Mouse (Mus musculus) embryonic facial prominence, embryonic 13.5 days (tissue): ENCODE measurements around the gene Mprip. TPM values are rescaled to one million over a fixed set of nuclear protein-coding genes. Genes with fewer than 3 reads are reported as not detected.
"Not testable (repeated sequence)": the region's sequence is repeated elsewhere in the genome, so short reads cannot be mapped to it uniquely, and the experiment has no call there.

Source experiments
- ATAC-seq: fragments of 200-750 bp; cut with Nextera tagmentation; 2 replicates; pipeline ENCODE4 v1.8.0; 2017; ENCODE audit warnings: low read depth; ENCODE audit not compliant: insufficient number of reproducible peaks, insufficient read depth, low FRiP score, low TSS enrichment
- H3K27ac ChIP-seq: fragments of 300-500 bp; sonication (generic); 2 replicates; pipeline ENCODE4 v1.5.1; 2015; ENCODE audit warnings: moderate library complexity, mild to moderate bottlenecking, inconsistent platforms
- H3K27me3 ChIP-seq: fragments of 300-500 bp; sonication (generic); 2 replicates; pipeline ENCODE4 v1.6.1; 2015; ENCODE audit warnings: mild to moderate bottlenecking, inconsistent platforms
- H3K36me3 ChIP-seq: fragments of 300-500 bp; sonication (generic); 2 replicates; pipeline ENCODE4 v1.6.1; 2015; ENCODE audit warnings: mild to moderate bottlenecking, inconsistent platforms
- H3K4me1 ChIP-seq: fragments of 300-500 bp; sonication (generic); 2 replicates; pipeline ENCODE4 v1.6.1; 2015; ENCODE audit warnings: inconsistent platforms
- H3K4me2 ChIP-seq: fragments of 300-500 bp; sonication (generic); 2 replicates; pipeline ENCODE4 v1.6.1; 2015; ENCODE audit warnings: moderate library complexity, mild to moderate bottlenecking, inconsistent platforms
- H3K4me3 ChIP-seq: fragments of 300-500 bp; sonication (generic); 2 replicates; pipeline ENCODE4 v1.5.1; 2015; ENCODE audit warnings: mild to moderate bottlenecking, inconsistent platforms
- H3K9ac ChIP-seq: fragments of 300-500 bp; sonication (generic); 2 replicates; pipeline ENCODE4 v1.6.1; 2015; ENCODE audit warnings: mild to moderate bottlenecking, inconsistent platforms
- H3K9me3 ChIP-seq: fragments of 300-500 bp; sonication (generic); 2 replicates; pipeline ENCODE4 v1.6.1; 2016; ENCODE audit warnings: inconsistent platforms
- WGBS: fragments of 180-500 bp; shearing (Covaris S2); methylation state at CpG from one replicate; pipeline ENCODE4 v1.1.7; 2015; ENCODE audit warnings: mixed read lengths; 5-methylcytosine and 5-hydroxymethylcytosine counted together
- polyA plus RNA-seq: library from polyadenylated mRNA; unstranded; fragments of >200 nt; fragmentation: Nextera tagmentation; extraction: Ambion mirVana; gene quantifications from 2 replicates; pipeline ENCODE4 v1.2.1, GENCODE M21; 2015

Mprip gene
- polyA plus RNA-seq, 1 experiment from 2014 or later, result 40.0 TPM

DNA sequence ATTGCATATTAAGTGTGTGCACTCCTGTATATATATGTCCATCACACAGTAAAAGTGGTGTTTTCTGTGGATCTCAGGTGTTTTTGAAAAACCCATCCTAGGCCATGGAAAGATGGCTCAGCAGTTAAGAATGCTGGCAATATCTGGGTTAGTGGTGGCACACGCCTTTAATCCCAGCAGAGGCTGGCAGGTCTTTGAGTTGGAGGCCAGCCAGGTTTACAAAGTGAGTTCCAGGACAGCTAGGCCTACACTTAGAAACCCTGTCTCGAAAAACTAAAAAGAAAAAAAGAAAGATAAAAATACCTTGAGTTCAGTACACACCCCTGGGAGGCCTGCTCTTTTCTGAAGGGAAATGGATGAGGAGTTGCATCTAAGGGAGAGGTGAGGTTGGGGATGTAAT, 60.3 kb downstream of the Mprip start:
- no peak overlapping the region for H3K27ac ChIP-seq
- 0 out of 2 replicates have a peak, but pooled peaks cover 3% of the 10 kb centered on the region for H3K4me1 ChIP-seq
- H3K4me2 ChIP-seq, result no peak overlapping the region
- no peaks in the 10 kb centered on the region for H3K9me3 ChIP-seq
- WGBS, result 69% methylated on average over 2 of the region's 2 CpGs
- ATAC-seq, result no peak
- H3K27me3 ChIP-seq, result no peaks in the 10 kb centered on the region
- H3K36me3 ChIP-seq, result peaks cover 7% of the 10 kb centered on the region; the same call in 1 of the 2 replicates
- H3K9ac ChIP-seq, result no peak overlapping the region
- H3K4me3 ChIP-seq, result no peak overlapping the region

DNA sequence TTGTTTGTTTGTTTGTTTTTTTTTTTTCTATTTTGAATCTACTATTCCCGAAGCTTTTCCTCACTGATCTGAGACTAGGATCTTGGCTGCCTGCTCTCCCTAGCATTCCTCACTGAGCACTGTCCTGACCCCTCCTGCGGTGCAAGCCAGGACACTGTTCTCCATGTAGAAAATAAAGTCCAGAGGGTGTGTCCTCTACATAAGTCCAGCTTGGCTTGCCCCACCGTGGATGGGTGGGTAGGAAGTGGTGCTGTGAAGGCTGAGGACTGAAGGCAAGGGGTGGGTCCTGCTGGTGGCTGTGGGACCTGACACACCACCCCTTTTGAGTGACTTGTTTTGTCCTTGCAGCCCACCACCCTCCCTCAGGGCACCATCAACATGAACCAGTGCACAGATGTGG, 66.1 kb downstream of the Mprip start:
- H3K4me1 ChIP-seq, result peaks cover 8% of the 10 kb centered on the region
- no peaks in the 10 kb centered on the region for H3K27me3 ChIP-seq
- no peaks in the 10 kb centered on the region for H3K9me3 ChIP-seq
- H3K4me2 ChIP-seq, result no peak overlapping the region
- H3K4me3 ChIP-seq, result no peak overlapping the region
- WGBS, result 85% methylated on average over 3 of the region's 3 CpGs
- ATAC-seq, result no peak
- no peak overlapping the region for H3K9ac ChIP-seq
- H3K27ac ChIP-seq, result no peak overlapping the region
- peaks cover 49% of the 10 kb centered on the region for H3K36me3 ChIP-seq

DNA sequence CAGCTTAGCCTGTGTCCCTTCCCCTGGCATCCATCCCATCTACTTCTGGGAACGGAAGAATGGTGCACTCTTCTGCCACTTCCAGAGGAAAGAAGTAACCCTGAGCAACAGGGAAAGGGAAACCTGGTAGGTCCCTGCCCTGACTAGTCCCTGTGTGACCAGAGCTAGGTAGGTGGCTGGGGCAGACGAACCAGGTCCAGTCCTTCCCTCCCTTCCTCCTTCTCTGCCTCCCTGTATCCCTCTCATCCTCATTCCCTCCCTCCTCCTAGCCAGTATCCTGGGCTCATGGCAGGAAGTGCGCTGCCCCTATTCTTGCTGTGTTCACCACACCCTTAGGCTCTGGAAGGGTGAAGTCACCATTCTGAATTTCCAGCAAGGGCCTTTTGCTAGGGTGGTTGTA, 70.7 kb downstream of the Mprip start:
- H3K9me3 ChIP-seq, result no peaks in the 10 kb centered on the region
- H3K27me3 ChIP-seq, result no peaks in the 10 kb centered on the region
- peaks cover 18% of the 10 kb centered on the region for H3K4me1 ChIP-seq
- no peak overlapping the region for H3K4me3 ChIP-seq
- peak overlapping the region; percentile 44 for H3K9ac ChIP-seq
- no peak overlapping the region for H3K4me2 ChIP-seq
- peaks cover 78% of the 10 kb centered on the region for H3K36me3 ChIP-seq
- WGBS, result 81% methylated on average over 3 of the region's 3 CpGs
- peak overlapping the region; percentile 80 for H3K27ac ChIP-seq
- ATAC-seq, result no peak

DNA sequence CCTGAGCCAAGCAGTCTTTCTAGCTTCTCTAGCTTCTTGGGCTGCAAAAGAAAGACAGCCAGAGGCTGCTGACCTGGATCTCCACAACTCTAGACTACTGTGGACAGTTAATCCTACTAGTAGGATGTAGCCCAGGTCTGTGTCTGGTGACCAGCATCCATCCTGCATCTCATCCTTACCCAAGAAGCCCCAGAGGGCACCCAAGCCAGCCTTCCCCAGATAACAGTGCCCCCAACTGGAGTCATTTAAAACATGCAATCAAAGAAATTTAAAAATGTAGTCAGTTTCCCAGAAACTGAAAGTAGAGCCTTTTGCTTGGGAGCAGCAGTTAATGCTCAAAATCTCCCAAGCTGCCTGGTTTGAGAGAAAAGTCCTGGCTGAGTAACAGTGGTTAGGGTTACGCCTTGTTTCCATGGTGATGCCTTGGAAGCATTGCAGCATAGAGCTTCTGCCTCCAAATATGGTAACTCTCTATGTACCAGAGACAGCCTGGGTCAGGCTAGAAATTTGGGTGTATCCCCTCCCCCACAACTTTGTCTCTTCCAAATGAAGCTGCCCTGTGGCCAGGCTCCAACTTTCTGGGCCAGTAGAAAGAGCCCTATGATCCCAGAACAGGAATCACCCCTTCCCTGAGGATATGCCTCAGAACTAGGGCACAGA, 71.4 kb downstream of the Mprip start:
- H3K27me3 ChIP-seq, result no peaks in the 10 kb centered on the region
- no peaks in the 10 kb centered on the region for H3K9me3 ChIP-seq
- peak overlapping the region; percentile 80 for H3K27ac ChIP-seq
- H3K36me3 ChIP-seq, result peaks cover 81% of the 10 kb centered on the region
- no peak for ATAC-seq
- peaks cover 18% of the 10 kb centered on the region for H3K4me1 ChIP-seq
- H3K9ac ChIP-seq, result no peak overlapping the region
- WGBS, result 65% methylated on average over 1 of the region's 1 CpGs
- no peak overlapping the region for H3K4me2 ChIP-seq
- no peak overlapping the region for H3K4me3 ChIP-seq

DNA sequence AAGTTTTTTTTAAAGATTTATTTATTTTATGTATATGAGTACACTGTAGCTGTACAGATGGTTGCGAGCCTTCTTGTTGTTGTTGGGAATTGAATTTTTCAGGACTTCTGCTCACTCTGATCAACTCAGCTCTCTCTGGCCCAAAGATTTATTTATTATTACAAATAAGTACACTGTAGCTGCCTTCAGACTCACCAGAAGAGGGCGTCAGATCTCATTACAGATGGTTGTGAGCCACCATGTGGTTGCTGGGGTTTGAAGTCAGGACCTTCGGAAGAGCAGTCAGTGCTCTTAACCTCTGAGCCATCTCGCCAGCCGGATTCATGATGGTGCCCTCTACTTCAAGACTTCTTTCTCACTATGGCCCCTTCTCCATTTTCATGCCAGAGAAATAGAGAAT, 72.5 kb downstream of the Mprip start:
- Histone ChIP-seq H3K36me3 (peaks cover 81% of the 10 kb centered on the region), H3K4me1 (peaks cover 18% of the 10 kb centered on the region)
- not testable (repeated sequence) for H3K9me3 ChIP-seq, H3K4me2 ChIP-seq, H3K9ac ChIP-seq, H3K27me3 ChIP-seq, H3K27ac ChIP-seq, ATAC-seq, H3K4me3 ChIP-seq
- 75% methylated on average over 5 of the region's 5 CpGs for WGBS

DNA sequence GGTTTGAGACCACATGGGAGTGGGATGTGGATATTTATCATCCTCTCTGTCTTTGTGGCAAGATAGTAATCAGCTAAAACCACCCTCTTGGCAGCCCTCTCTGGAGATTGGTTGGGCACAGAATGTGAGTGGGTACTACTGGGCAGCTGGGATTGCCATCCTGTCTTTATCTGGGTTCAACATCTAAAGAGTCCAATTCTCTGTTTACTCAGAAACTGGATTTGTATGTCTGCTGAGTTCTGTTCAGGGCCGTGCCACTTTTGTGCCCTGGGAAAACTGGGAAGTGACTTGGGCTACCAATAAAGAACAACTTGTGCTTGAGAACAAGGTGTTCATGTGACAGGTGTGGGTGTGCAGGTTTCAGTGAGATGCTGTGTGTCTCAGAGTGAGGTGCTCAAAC, 73.2 kb downstream of the Mprip start:
- Histone ChIP-seq H3K9ac (no peak overlapping the region), H3K4me3 (no peak overlapping the region), H3K9me3 (no peaks in the 10 kb centered on the region), H3K4me2 (no peak overlapping the region), H3K4me1 (peaks cover 18% of the 10 kb centered on the region), H3K27me3 (no peaks in the 10 kb centered on the region), H3K36me3 (peaks cover 81% of the 10 kb centered on the region), H3K27ac (no peak overlapping the region)
- 83% methylated on average over 1 of the region's 1 CpGs for WGBS
- ATAC-seq, result no peak

DNA sequence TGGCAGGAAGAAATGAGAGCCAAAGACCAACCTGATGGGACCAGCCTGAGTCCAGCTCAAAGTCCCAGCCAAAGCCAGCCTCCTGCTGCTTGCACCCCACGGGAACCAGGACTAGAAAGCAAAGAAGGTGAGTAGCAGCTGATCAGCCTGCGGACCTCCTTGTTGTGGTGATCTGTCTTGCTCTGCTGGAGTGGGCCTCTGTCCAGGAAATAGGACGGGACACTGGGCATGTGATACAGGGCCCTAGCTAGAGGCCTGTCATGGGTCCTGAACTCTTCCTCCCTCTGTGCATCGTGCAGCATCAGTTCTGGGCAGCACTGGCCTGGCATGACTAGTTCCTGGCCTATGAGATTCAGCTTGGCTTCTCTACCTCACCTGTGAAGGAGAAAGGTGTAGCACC, 74.8 kb downstream of the Mprip start:
- H3K36me3 ChIP-seq, result peaks cover 82% of the 10 kb centered on the region
- H3K27me3 ChIP-seq, ATAC-seq, H3K9ac ChIP-seq, H3K9me3 ChIP-seq, H3K27ac ChIP-seq, H3K4me3 ChIP-seq, H3K4me2 ChIP-seq: not testable (repeated sequence)
- H3K4me1 ChIP-seq, result peaks cover 18% of the 10 kb centered on the region
- WGBS, result 92% methylated on average over 4 of the region's 4 CpGs

DNA sequence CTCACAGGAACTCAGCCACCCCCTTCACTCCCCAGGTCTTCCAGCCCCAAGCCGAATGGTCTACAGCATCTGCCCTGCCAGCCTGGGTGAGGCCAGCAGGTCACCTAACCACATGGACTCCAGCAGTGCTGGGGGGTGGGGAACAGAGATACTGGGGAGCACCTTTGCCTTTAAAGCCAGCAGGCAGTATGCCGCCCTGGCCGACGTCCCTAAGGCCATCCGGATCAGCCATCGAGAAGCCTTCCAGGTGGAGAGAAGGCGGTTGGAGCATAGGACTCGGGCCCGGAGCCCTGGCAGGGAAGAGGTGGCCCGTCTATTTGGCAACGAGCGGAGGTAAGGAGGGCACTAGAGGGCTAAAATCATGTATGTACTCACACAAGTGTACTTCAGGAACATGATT, 76.1 kb downstream of the Mprip start:
- H3K4me3 ChIP-seq, result no peak overlapping the region
- H3K9ac ChIP-seq, result no peak overlapping the region
- H3K27ac ChIP-seq, result no peak overlapping the region
- ATAC-seq, result no peak
- 91% methylated on average over 12 of the region's 12 CpGs for WGBS
- peaks cover 83% of the 10 kb centered on the region for H3K36me3 ChIP-seq
- H3K9me3 ChIP-seq, result no peaks in the 10 kb centered on the region
- H3K27me3 ChIP-seq, result no peaks in the 10 kb centered on the region
- no peak overlapping the region for H3K4me2 ChIP-seq
- peaks cover 10% of the 10 kb centered on the region for H3K4me1 ChIP-seq

DNA sequence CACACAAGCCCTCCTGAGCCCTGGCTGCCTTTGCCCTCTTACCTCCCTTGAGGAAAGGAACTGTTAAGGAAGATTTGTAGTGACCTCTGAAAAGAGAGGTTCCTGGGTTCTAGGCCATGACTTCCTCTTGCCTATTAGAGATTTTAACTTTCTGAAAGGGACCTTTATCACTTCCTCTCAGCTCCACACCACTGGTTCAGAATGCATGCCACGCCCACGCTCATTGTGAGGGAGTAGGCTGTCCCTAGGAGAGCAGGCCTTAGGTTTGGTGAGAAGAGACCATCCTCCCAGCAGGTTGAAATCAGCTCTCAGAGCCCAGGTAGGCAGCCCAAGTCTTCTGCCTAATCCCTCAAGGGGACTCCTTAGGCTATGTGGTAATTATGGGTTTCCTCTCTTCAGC, 78.9 kb downstream of the Mprip start:
- Histone ChIP-seq H3K4me3 (no peak overlapping the region), H3K9me3 (no peaks in the 10 kb centered on the region), H3K4me2 (no peak overlapping the region), H3K27me3 (no peaks in the 10 kb centered on the region), H3K9ac (no peak overlapping the region), H3K27ac (no peak overlapping the region), H3K4me1 (no peaks in the 10 kb centered on the region), H3K36me3 (peaks cover 97% of the 10 kb centered on the region)
- ATAC-seq, result no peak
- WGBS, result 80% methylated on average over 2 of the region's 2 CpGs

DNA sequence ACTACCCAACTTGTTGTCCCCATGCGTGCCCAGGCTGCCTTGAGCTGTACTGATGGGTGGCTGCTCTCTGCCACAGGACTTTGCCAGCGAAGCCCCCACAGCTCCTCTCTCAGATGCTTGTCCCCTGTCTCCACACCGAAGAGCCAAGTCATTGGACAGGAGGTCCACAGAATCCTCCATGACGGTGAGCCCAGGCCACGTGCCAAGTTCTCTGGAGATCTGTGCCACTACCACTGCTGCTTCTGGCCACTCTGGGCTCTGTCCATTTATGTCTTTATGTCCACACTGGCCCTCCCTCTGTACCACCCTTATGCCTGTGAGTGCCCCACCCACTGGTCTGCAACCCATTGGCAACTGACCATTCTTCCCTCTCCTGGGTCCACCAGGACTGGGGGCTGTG, 80.8 kb downstream of the Mprip start:
- no peak for ATAC-seq

DNA sequence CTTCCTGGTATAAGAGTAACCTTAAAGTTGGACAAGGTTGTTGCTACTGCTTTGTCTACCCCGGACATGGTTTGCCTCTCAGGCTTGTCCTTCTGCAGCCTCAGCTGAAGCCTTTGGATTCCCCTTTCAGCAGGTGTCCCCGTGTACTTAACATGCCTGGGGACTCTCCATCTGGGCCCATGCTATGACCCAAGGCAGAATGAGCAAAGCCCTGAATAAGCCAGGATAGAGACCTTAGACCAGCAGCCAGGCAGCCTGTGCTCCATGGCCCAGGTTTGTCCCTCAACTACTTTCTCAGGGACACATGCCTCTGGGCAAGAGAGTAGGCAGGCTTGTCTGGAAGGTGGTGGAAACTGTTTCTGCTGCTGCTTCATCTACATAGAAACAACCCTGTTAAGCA, 82.2 kb downstream of the Mprip start:
- H3K4me2 ChIP-seq, result no peak overlapping the region
- WGBS, result 83% methylated on average over 2 of the region's 2 CpGs
- H3K4me1 ChIP-seq, result no peaks in the 10 kb centered on the region
- H3K36me3 ChIP-seq, result peaks cover 78% of the 10 kb centered on the region
- H3K9me3 ChIP-seq, result no peaks in the 10 kb centered on the region
- H3K9ac ChIP-seq, result no peak overlapping the region
- no peak for ATAC-seq
- H3K4me3 ChIP-seq, result no peak overlapping the region
- H3K27ac ChIP-seq, result no peak overlapping the region
- H3K27me3 ChIP-seq, result no peaks in the 10 kb centered on the region

More for the DNA sequence above, 80.8 kb downstream of the Mprip start:
- no peaks in the 10 kb centered on the region for H3K9me3 ChIP-seq
- no peak overlapping the region for H3K9ac ChIP-seq
- no peak overlapping the region for H3K4me2 ChIP-seq
- H3K27ac ChIP-seq, result no peak overlapping the region
- H3K4me3 ChIP-seq, result no peak overlapping the region
- H3K36me3 ChIP-seq, result peaks cover 91% of the 10 kb centered on the region
- no peaks in the 10 kb centered on the region for H3K27me3 ChIP-seq
- WGBS, result 99% methylated on average over 5 of the region's 5 CpGs
- H3K4me1 ChIP-seq, result no peaks in the 10 kb centered on the region

DNA sequence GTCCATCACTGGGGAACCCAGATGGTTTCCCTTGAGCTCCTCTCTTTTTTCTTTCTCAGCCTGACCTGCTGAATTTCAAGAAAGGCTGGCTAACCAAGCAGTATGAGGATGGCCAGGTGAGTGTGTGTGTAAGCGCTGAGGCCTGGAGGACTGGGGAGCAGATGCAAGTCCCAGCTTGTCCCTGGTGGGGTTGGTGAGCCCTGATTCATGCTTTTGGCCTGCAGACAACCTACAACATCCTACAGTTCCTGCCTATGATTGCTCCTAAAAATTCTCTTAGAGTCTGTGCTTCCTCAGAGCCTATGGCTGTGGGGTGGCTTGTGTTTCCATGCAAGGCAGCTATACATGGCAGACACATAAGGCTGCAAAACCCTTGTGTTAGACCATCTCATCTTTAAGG, 82.6 kb downstream of the Mprip start:
- Histone ChIP-seq H3K4me3 (no peak overlapping the region), H3K27me3 (no peaks in the 10 kb centered on the region), H3K4me2 (no peak overlapping the region), H3K4me1 (no peaks in the 10 kb centered on the region), H3K36me3 (peaks cover 78% of the 10 kb centered on the region), H3K27ac (no peak overlapping the region), H3K9ac (no peak overlapping the region), H3K9me3 (no peaks in the 10 kb centered on the region)
- ATAC-seq, result no peak
- 88% methylated on average over 1 of the region's 1 CpGs for whole genome bisulfite sequencing
